Mouse (Mus musculus): ENCODE results near the gene Ccnc.

DNA sequence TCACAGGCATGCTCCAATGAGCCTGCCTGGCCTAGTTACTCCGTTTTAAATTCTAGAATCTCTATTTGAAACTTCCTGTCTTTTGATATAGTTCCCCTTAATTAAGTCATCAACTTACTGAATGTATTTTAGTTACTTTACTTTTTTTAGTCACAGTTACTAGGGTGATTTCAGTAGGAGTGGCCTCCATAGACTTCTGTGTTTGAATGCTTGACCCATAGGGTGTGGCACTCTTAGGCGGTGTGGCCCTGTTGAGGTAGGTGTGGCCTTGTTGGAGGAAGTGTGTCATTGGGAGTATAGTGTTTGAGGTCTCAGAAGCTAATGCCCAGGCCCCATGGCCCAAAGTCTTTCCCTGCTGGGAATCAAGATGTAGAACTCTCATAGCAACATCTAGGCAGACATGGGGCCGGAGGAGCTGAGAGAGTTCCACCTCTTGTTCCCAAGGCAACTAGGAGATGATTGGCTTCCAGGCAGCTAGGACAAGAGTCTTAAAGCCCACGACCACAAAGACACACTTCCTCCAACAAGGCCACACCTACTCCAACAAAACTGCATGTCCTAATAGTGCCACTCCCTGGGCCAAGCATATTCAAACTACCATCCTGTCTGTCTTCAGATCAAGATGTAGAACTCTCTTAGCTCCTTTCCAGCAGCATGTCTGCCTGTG is 27.8 kb downstream of the Ccnc start:
- no peak for TF ChIP-seq CTCF (IDR thresholded peaks at IDR 0.05; ENCODE audit: borderline replicate concordance, insufficient read depth, low read depth, low read length)
- TF ChIP-seq POLR2A (IDR thresholded peaks at IDR 0.05; ENCODE audit: borderline replicate concordance, insufficient read depth, low read length) = no peak
